Mouse (Mus musculus) heart, adult 2 months (tissue): ENCODE results near the gene Pkn1. TPM values are rescaled to one million over a fixed set of nuclear protein-coding genes. Genes with fewer than 3 reads are reported as not detected.

ENCODE experiments used
- DNase-seq, 2 experiments: peaks; one replicate each; pipeline ENCODE4 v3.0.0; 2021
- H3K27ac ChIP-seq: fragments of 200-600 bp; 2 replicates; pipeline ENCODE4 v1.8.1; 2022
- H3K27me3 ChIP-seq: fragments of 200-500 bp; 2 replicates; pipeline ENCODE4 v1.6.1; 2012; ENCODE audit warnings: mild to moderate bottlenecking, low read length, inconsistent platforms, mixed read lengths; ENCODE audit not compliant: control insufficient read depth, insufficient read depth
- H3K36me3 ChIP-seq: fragments of 200-500 bp; 2 replicates; pipeline ENCODE4 v1.6.1; 2012; ENCODE audit warnings: low read length, inconsistent platforms; ENCODE audit not compliant: control insufficient read depth, insufficient read depth
- H3K4me1 ChIP-seq: fragments of 200-500 bp; 2 replicates; pipeline ENCODE4 v1.6.1; 2011; ENCODE audit warnings: low read length; ENCODE audit not compliant: control insufficient read depth, insufficient read depth
- H3K4me3 ChIP-seq: fragments of 200-600 bp; 2 replicates; pipeline ENCODE4 v1.8.1; 2022
- H3K79me2 ChIP-seq: fragments of 200-500 bp; replicated peaks from 2 replicates; pipeline ENCODE4 v1.6.1; 2012; ENCODE audit warnings: mild to moderate bottlenecking, inconsistent platforms, low read length, moderate library complexity, mixed read lengths; ENCODE audit not compliant: control insufficient read depth, insufficient read depth
- H3K9ac ChIP-seq: fragments of 200-500 bp; 2 replicates; pipeline ENCODE4 v1.6.1; 2012; ENCODE audit warnings: low read depth, mild to moderate bottlenecking, control low read depth, inconsistent platforms, low read length, mixed read lengths
- CTCF ChIP-seq: fragments of 200-600 bp; IDR thresholded peaks from 2 replicates; pipeline ENCODE4 v1.8.1; 2022; ENCODE audit warnings: antibody characterized with exemption, mild to moderate bottlenecking, moderate library complexity
- EP300 ChIP-seq: fragments of 200-500 bp; IDR thresholded peaks from 2 replicates; pipeline ENCODE4 v1.6.1; 2011; ENCODE audit warnings: low read depth, low read length, control low read depth; ENCODE audit not compliant: insufficient read depth
- POLR2A ChIP-seq: fragments of 200-500 bp; IDR thresholded peaks from 2 replicates; pipeline ENCODE4 v1.6.1; 2011; ENCODE audit warnings: mild to moderate bottlenecking, low read depth, low read length, control low read depth; ENCODE audit not compliant: insufficient read depth
- WGBS: fragments of 180-500 bp; shearing (Covaris S2); methylation state at CpG from one replicate; pipeline ENCODE4 v1.1.7; 2018; 5-methylcytosine and 5-hydroxymethylcytosine counted together
- intact Hi-C: fragments of 180-260 bp; cut with DNase I; formaldehyde crosslinking; loops from one replicate; pipeline ENCODE4 v1.15.1; 2025
- polyA plus RNA-seq: library from polyadenylated mRNA; depleted of rRNA; stranded (reverse); fragments of >200 nt; gene quantifications from 2 replicates; pipeline ENCODE4 v1.2.3, GENCODE M21; 2012
- total RNA-seq, 2 experiments: library from RNA; stranded (reverse); gene quantifications; 2 replicates each; pipeline ENCODE4 v1.2.3; 2021

Gene Pkn1
- total and polyA plus RNA-seq, 3 experiments, result 51.1 to 59.5 (median 55.6) TPM

GRCm38 (mm10) chr8:83684517-83684916 is 14.5 kb downstream of the Pkn1 start:
- intact Hi-C loops, result no loop called here
- Histone ChIP-seq H3K4me1 (no peaks in the 10 kb centered on the region), H3K27ac (no peak overlapping the region), H3K36me3 (no peaks in the 10 kb centered on the region), H3K79me2 (no peaks in the 10 kb centered on the region), H3K9ac (no peak overlapping the region), H3K4me3 (no peak overlapping the region), H3K27me3 (no peaks in the 10 kb centered on the region)
- TF ChIP-seq CTCF, result no peak
- no peak for TF ChIP-seq EP300
- no peak for TF ChIP-seq POLR2A
- DNase-seq, result no peak
- 88% methylated on average over 9 of the region's 9 CpGs for WGBS

GRCm38 (mm10) chr8:83681099-83681498 is 17.9 kb downstream of the Pkn1 start:
- H3K4me3 ChIP-seq, result no peak overlapping the region
- H3K27ac ChIP-seq, result no peak overlapping the region
- no peaks in the 10 kb centered on the region for H3K4me1 ChIP-seq
- intact Hi-C loops, result no loop called here
- DNase-seq, result no peak
- H3K36me3 ChIP-seq, result no peaks in the 10 kb centered on the region
- H3K9ac ChIP-seq, result no peak overlapping the region
- no peaks in the 10 kb centered on the region for H3K79me2 ChIP-seq
- TF ChIP-seq CTCF (no peak), POLR2A (no peak), EP300 (no peak)
- 35% methylated on average over 6 of the region's 6 CpGs for WGBS
- no peaks in the 10 kb centered on the region for H3K27me3 ChIP-seq

GRCm38 (mm10) chr8:83680603-83681002 is 18.4 kb downstream of the Pkn1 start:
- WGBS, result 59% methylated on average over 5 of the region's 5 CpGs
- no peak for TF ChIP-seq CTCF
- TF ChIP-seq EP300, result no peak
- no peak for TF ChIP-seq POLR2A
- no peaks in the 10 kb centered on the region for H3K4me1 ChIP-seq
- H3K27me3 ChIP-seq, result no peaks in the 10 kb centered on the region
- DNase-seq, result no peak
- no peak overlapping the region for H3K27ac ChIP-seq
- no peaks in the 10 kb centered on the region for H3K79me2 ChIP-seq
- H3K36me3 ChIP-seq, result no peaks in the 10 kb centered on the region
- no peak overlapping the region for H3K4me3 ChIP-seq
- no peak overlapping the region for H3K9ac ChIP-seq
- intact Hi-C loops, result no loop called here

DNA sequence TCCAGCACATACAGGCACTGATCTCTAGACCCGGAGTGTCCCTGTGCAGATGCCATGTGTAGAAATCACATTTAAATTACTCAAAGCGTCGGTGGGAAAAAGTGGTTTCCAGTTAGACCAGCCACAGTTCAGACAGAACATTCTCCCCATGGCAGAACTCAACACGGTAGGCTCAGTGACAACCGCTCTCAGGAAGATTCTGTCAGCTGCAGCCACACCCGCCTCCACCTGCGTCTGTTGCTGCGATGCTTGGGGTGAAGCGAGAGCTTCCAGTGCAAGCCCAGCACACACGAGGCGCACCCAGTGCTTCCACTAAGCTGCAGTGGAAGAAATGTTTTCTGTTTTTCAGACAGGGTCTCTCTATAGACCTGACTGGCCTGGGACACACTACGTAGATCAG is 19.1 kb downstream of the Pkn1 start:
- Histone ChIP-seq H3K27me3 (no peaks in the 10 kb centered on the region), H3K4me3 (no peak overlapping the region), H3K9ac (no peak overlapping the region), H3K27ac (no peak overlapping the region), H3K4me1 (no peaks in the 10 kb centered on the region), H3K36me3 (no peaks in the 10 kb centered on the region), H3K79me2 (no peaks in the 10 kb centered on the region)
- intact Hi-C loops, result no loop called here
- TF ChIP-seq POLR2A (no peak), EP300 (no peak), CTCF (no peak)
- DNase-seq, result no peak
- WGBS, result 92% methylated on average over 12 of the region's 12 CpGs

DNA sequence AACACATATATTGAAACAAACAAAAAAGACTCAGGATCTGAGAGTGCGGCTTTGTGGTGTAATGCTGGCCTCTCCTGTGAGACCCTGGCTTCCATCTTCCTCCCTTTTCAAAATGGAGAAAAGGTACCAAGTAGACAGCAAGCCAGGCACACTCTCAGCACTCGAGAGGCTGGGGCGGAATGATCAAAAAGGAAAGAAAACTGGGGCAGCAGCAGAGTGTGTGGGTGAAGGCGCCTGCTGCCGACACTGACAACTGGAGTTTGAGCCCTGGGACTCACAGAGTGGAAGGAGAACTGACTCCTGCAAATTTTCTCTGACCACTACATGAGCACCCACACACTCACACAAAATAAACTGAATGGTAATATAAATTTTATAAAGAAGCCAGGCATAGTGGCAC is 24.5 kb downstream of the Pkn1 start:
- H3K9ac ChIP-seq, result no peak overlapping the region
- intact Hi-C loops, result no loop called here
- no peaks in the 10 kb centered on the region for H3K79me2 ChIP-seq
- H3K27me3 ChIP-seq, result no peaks in the 10 kb centered on the region
- H3K36me3 ChIP-seq, result no peaks in the 10 kb centered on the region
- H3K27ac ChIP-seq, result no peak overlapping the region
- TF ChIP-seq POLR2A (no peak), CTCF (no peak), EP300 (no peak)
- WGBS, result 89% methylated on average over 5 of the region's 5 CpGs
- no peaks in the 10 kb centered on the region for H3K4me1 ChIP-seq
- H3K4me3 ChIP-seq, result no peak overlapping the region
- DNase-seq, result no peak

DNA sequence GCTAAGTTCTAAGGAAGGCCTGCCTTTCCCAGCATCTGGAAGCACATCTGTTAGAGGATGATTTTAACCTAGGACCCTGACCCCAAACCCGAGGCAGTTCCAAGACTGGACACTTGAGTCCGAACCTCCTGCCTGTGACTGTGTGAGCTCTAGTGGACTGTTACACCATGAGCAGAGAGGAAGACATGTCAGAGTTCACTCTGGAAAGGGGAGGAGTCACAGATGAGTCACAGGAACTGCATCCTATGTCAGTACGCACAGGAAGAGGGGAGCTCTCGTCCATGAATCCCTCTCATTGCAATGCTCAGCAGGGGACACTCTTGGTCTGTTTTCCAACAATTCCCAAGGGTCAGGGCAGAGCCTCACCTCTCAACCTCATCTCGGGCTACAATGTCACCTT is 26.0 kb downstream of the Pkn1 start:
- intact Hi-C loops, result no loop called here
- no peak overlapping the region for H3K27ac ChIP-seq
- no peak overlapping the region for H3K9ac ChIP-seq
- WGBS, result 36% methylated on average over 5 of the region's 5 CpGs
- no peaks in the 10 kb centered on the region for H3K27me3 ChIP-seq
- TF ChIP-seq CTCF (no peak), EP300 (no peak), POLR2A (no peak)
- no peaks in the 10 kb centered on the region for H3K4me1 ChIP-seq
- DNase-seq, result no peak
- no peaks in the 10 kb centered on the region for H3K79me2 ChIP-seq
- H3K36me3 ChIP-seq, result no peaks in the 10 kb centered on the region
- H3K4me3 ChIP-seq, result no peak overlapping the region

DNA sequence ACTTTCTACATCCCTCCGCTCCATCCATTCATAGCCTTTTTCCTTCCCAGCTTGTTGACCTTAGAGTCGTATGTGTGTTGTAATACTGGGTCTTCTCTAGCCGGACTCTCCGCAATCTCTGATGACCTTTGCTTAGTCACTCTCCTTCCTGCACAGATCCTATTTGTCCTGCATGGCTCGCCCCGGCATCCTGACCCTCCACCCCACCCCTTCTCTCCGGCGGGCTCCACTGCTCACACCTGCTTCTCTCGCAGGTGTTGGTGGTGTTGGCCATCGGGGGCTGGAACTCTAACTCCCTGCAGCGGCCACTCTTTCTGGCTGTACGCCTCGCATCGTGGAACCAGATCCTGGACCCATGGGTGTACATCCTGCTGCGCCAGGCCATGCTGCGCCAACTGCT is 30.0 kb downstream of the Pkn1 start:
- H3K4me1 ChIP-seq, result peaks cover 8% of the 10 kb centered on the region
- no peaks in the 10 kb centered on the region for H3K79me2 ChIP-seq
- H3K27ac ChIP-seq, result no peak overlapping the region
- H3K9ac ChIP-seq, result no peak overlapping the region
- intact Hi-C loops, result loop anchor here (5.0 kb wide), 2 partner anchors 68 to 283 kb away; no protein-coding TSS in a partner anchor
- no peaks in the 10 kb centered on the region for H3K27me3 ChIP-seq
- 89% methylated on average over 16 of the region's 16 CpGs for WGBS
- no peaks in the 10 kb centered on the region for H3K36me3 ChIP-seq
- TF ChIP-seq CTCF, result no peak
- no peak for TF ChIP-seq EP300
- TF ChIP-seq POLR2A, result no peak
- DNase-seq, result no peak
- H3K4me3 ChIP-seq, result no peak overlapping the region
